Mouse (Mus musculus): ENCODE measurements at regions not wholly inside any gene's neighbourhood (a gene's known extent, or its start where the extent isn't known, plus 50 kb on each side); places are given as distances from the start of the nearest gene placed in this dataset.

- no peak for TF ChIP-seq POLR2A (IDR thresholded peaks at IDR 0.05; ENCODE audit: borderline replicate concordance, insufficient read depth, low read length)
- no peak for TF ChIP-seq CTCF (IDR thresholded peaks at IDR 0.05; ENCODE audit: borderline replicate concordance, insufficient read depth, low read depth, low read length)
Measured at GRCm38 (mm10) chr16:29861056-29861455, 203.1 kb upstream of the Hes1 start.

All from cerebellum, adult 2 months (tissue).